Mouse (Mus musculus) naive thymus-derived CD4-positive, alpha-beta T cell, adult 2 months (primary cell): ENCODE data around the gene Cop1.

Experiments
- DNase-seq: peaks from one replicate; pipeline ENCODE4 v3.0.0-alpha.2; 2011; ENCODE audit warnings: low read depth

The Cop1 gene

DNA sequence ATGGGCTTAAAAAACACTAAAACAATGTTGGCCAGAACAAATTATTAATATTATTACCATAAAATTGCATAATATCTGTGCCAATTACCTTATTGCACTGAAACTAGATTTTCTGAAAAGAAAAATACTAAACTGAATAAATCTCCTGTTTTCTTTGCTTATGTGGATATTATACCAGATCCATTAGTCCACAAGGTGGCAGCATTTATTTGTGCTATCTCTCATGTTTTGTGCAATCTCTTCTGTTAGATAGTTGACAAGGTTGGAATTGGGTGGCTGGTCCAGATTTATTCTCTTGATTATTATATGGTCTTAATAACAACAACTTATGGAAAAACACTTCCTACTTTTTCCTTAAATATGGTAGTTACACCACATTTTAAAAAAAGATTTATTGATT lies 58.1 kb downstream of the Cop1 start:
- DNase-seq, result peak; percentile 29

DNA sequence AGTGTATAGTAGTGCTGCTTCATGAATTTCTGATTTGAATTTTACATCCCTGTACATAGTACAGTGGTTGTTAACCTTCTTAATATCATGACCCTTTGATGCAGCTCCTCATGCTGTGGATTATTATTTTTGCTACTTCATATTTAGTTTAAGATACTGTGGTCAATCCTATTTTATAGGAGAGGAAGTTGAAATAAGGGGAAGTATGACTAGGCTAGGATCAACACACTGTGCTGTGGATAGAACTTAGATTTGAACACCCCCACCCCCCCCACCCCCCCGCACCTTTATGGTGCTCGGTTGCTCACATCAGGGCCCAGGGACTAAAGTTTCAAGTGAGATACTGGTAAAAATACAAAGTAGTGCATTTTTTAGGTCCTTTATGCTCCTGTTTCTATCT lies 58.7 kb downstream of the Cop1 start:
- DNase-seq, result no peak

DNA sequence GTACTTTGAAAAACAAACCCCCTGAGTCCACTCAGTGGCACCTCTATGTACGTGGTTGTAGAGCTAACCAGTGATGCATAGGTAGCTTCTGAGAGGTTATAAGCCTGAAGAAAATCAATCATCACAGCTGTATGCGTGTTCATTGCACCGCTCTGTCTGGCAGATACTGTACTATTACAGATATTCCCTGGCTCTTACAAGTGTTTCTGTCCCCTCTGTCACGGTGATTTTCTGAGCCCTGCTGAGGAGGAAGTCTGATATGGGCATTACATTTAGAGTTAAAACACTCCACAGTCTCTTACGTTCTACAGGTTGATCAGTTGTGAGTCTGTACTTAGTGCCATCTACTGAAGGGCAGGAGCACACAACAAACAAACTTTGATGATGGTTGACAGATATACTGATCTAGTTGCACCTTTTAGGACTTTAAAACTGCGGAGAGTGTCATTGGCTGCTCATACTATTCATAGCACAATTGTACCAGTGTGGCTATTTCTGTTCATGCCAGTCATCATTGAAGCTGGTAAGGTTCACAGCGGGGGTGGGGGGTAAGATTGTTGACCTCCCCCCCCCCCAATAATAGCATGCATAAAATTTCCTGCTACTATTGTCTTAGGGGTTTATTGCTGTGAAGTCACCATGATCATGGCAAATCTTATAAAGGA lies 69.4 kb downstream of the Cop1 start:
- no peak for DNase-seq

DNA sequence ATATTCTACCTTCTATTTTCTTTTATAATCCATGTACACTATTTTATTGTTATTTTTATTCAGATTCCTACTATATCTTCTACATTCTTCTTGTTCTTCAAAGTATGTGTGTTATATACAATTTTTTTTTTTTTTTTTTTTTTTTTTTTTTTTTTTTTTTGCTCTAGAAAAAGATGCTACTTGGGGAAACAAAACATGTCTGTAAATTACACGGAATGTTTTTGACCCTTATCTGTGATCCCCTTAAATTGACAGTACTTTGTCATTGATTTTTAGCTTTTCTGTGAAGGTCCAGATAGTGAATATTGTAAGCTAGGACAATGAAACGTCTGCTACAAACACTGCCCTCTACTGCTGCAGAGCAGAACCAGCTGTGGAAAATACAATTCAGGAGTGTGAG lies 81.5 kb downstream of the Cop1 start:
- DNase-seq, result no peak

DNA sequence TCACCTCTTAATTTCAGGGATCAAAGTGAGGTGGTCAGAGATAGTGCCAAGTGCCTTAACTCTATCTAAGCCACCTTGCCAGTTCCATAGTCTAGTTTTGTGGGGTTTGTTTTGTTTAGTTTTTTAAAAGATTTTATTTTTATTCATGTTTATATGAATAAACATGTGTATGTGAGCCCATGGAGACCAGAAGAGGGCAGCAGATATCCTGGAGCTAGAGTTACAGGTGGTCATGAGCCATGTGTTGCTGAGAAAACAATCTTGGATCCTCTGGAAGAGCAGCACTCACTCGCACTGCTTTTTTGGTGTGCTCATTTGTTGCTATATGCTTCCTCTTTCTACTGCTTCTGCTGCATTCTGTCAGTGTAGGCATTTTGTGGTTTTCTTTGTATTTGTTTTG lies 90.5 kb downstream of the Cop1 start:
- no peak for DNase-seq

DNA sequence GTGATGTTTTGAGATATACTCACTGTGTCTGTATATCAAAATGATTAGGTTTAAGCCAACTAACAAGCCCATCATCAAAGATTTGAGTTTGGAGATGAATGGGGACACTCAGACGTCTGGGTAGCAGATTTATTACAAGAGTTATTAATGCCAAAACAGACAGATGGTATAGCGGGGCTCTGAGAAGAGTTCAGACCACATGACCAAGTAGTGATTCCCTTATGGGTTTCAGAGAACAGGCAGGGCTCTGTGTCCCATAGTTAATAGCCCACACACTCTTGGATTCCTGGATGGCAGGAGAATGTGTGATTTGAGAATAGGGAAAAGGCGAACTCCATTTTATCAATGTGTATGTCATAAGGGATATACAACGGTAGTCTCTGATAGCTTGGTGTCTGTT lies 98.9 kb downstream of the Cop1 start:
- no peak for DNase-seq

DNA sequence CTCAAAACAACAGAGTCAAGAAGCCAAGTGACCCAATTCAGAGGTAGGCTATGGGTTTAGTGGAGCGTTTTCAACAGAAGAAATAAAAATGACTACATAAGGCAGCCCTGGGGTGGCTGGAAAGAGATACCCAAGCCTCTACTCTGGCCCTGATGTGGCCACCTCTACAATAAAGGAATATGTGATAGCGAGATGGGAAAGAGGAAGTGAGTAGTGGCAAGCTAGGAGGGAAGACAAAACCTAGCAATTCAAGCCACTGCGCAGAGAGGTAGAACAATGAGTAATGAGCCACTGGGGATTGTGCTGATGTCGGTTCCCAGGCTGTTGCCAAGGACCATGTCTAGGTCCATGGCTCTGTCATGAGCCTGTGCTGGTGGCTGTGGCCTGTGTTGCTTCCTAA lies 102.0 kb downstream of the Cop1 start:
- DNase-seq, result no peak

DNA sequence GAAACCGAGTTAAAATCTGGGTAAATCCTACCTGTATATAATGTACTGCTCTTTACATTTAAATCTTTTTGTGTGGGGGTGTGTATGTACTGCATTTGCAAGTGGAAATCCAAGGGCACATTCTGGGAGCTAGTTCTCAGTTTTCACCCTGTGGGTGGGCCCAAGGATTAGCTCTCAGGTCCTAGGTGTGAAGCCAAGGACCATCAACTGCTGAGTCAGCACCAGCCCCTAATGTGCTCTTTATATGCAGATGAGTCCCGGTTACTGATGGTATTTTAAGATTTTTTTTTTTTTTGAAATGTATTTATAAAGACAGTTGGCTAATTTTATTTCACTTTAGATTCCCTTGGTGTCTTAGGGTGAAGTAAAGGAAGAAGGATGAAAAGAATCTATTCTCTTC lies 110.2 kb downstream of the Cop1 start:
- no peak for DNase-seq

DNA sequence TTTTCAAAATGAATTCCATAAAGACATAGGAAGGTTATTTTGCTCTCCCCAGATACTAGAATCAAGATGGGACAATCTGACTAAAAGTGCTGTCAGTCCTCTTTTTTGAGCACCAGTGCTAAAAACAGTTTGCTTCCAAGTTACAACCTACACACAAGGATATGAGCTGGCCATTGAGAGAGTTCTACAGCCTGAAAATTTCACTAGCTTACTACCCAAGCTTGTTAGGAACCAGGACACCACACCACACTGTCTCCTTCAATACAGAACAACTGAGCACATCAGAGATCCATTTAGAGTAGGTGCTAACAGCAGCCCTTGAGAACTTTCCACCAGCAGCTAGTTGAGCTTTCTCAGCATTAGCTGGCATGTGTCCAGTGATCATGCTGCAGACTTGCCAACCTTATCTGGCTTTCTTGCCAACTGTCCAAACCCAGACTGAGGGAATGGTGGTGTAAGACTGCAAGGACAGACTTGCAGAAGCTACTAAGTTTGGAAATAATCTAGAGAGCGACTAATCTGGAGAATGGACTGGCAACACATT lies 123.0 kb downstream of the Cop1 start:
- DNase-seq, result no peak

DNA sequence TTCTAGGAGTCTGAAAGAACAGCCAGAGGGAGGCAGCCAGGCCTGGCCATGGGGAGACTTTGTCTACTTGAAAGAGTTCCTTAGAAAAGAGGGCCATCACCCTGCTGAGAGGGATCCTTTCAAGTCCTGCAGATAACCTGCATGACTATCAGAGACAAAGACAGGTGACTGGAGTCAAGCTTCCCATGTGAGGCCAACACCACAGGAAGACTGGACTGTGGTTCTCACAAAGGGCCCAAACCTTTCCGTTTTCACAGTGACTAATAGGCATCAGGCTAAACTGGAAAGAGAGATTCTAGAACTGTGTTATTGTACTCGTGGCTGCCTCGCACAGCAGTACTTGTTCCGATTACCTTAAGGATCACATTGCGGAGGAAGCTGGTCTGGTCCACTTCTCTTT lies 126.6 kb downstream of the Cop1 start:
- no peak for DNase-seq

DNA sequence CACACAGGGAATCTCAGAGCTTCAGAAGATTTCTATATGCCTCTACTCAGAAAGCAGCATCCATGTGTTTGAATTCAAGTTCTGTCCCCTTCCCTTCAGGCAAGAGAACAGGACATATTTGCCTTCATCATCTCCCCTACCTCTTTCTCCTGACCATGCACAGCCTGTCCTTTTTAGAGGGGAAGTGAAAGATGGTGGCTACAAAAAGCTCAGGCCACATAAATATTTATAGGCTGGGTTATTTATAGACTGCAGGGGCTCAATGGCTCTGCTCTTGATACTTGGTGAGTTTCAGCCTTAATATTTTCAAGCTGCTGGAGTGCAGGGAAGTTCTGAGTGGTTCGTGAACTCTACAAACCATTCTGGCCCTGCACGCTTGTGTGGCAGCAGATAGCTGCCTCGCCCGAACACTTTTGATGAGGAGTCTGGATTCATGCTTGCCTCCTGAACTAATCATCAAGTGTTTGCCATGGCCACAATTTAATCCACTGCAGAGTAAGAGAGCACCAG lies 139.8 kb downstream of the Cop1 start:
- no peak for DNase-seq

DNA sequence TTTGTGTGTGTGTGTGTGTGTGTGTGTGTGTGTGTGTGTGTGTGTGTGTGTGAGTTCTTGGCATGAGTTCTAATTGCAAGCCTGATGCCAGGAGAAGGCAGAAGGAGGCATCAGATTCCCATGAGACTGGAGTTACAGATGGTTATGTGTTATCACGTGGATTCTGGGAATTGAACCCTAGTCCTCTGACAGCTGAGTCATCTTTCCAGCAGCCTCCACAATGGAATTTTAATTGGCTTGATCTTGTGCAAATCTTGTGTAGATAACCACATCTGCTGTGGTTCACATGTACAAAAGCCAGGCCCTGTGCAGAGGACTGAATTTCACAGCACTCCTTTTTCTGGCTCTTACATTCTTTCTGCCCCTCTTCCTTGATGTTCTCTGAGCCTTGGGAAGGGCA lies 150.1 kb downstream of the Cop1 start:
- DNase-seq, result no peak

DNA sequence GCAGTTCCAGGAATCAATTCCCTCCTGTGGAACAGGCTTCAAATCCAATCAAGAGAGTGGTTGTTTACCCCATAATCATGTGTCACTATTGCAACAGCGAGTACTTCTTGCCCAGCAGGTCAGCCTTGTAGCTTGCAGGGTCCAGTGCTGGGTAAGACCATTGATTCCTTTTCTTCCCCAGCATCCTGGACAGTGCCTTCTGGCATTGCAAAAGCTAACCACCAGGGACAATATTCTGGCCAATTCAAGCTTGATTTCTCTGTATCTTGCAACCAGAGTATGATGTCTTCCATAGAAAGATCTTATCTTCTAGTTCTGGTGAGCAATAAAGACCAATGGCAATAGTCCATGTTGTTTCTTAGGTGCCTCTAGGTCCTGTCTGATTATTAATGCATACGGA lies 150.8 kb downstream of the Cop1 start:
- no peak for DNase-seq

DNA sequence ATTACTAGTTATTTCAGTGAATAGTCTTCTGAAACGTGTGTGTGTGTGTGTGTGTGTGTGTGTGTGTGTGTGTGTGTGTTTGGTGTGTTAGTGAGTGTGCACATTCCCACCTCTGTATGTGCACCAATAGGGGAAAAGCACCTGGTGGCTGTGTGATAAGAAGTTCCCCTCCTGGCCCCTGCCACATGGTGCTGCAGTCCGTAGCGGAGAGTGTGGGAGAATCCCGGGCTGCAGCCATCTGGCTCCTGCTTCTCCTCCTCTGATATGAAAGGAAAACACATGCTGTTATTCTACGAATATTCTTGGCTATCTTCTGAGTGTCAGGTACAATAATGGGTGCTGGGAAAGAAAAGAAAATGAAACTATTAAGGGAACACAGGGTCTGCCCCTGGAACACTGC lies 154.3 kb downstream of the Cop1 start:
- DNase-seq, result no peak

DNA sequence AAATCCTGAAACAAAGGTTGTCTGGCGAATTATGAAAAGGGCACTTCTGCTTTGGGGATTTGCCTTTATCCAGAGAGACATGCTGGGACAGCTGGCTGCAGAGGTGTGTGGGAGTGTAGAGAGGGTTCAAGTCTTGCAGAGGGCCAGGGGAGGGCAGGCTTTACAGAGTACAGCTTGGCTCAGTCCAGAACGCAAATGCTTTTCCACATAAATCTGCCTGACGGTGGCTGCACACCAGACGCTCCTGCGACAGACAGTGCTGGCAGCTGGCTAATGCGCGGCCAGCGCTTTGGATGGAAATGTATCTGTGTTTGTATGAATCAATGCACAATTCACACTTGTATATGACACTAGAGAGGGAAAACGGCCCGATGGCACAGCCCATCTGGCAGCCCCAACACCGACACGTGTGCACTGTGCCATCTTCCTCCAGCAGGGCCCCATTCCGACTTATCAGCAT lies 156.5 kb downstream of the Cop1 start:
- DNase-seq, result no peak

DNA sequence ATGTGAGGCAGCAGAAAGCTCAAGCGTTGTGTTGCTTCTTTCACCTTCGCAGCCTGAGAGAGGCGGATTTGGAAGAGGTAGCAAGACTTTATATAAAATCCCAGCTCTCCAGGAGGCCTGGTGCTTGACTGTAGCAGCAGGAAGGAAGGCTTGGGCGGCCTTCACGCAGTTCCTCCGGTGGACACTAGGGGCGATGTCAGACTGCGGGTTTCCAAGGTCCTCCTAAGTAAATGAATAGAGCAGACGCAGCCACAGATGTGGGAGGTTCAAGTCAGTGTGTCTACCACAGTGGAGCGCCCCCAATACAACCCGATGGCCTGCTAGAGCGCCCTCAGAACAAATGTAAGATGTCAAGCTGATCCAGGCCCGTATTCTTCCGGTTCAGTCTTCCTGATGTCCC lies 157.9 kb downstream of the Cop1 start:
- DNase-seq, result peak; percentile 63

DNA sequence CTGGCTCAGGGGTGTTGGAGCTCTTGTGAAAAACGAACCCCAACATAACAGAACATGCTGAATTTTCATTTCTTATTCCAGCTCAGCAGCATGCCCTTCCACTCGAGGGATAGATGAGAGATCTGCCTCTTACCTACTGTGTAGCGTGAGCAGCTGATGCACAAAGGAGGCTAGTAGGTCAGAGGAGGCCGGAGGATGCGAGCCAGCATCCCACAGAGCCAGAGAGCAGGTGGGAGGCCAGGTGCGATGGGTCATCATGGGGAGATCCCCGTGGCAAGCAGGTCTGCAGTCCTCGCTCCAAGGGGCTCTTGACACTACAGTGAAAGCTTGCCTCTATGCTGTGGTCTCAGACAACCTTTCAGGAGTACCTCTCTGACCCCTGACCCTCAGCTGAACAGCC lies 160.5 kb downstream of the Cop1 start:
- DNase-seq, result no peak

DNA sequence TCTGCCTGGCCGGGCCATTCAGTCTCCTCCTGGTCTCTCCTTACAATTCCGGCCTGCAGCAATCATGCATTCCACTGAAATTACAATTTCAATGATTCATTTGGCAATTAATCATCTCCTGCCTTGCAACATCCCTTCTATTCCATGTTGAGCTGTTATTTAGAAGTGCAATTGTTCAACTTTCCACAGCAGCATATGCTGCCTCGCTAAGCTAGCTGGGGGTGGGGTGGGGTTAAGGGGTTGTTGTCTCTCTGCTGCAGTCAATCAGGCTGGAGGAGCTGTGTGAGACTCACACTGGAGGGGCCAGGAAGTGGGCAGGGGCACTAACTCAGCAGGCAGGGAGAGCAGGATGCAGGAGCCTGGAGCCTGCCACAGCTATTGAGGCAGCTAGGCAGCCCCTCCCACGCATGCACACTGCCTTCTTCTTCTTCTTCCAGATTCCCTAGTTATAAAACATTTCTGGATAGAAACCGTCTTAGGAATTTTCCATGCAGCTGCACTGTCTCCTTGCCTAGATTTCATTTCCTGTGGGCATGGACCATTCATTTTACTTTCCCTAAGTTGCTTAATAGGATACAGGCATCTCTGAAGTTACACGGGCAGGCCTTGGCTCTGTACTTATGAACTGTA lies 161.1 kb downstream of the Cop1 start:
- no peak for DNase-seq

DNA sequence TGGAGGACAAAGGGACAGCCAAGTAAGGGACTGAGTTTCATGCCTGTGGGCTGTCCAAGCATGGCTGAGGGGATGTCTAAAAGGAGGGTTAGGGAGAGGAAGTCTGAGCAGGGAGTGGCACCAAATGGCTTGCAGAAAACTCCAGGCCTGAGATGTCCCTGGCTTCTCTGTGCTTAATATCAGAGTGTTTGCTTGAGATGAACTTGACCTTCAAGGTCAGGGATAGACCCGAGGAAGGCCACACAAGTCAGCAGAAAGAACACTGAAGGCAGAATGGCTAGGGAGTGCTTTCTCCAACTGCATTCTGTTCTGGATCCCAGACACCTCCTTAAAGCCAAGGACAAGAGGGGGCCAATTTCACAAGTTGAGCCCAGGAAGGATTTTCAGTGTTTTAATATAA lies 161.8 kb downstream of the Cop1 start:
- DNase-seq, result no peak

DNA sequence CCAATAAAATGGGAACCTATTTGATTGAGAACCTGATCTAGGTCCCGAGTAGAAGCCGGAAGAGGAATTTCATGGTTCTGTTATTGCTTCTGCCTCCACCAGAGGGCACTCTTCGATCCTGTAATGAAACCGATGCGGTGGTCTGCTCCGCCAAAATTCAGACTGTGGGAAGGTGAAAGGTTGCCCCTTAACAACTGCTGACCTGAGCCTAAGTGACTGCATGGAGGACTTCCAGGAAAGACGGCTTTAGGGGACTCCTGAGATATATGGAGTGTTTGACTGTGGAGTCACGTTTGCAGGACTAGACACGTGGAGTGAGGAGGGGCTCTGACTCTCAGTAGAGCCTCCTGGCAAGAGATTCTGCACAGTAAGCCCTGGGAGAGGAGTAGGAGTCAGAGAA lies 164.4 kb downstream of the Cop1 start:
- peak; percentile 53 for DNase-seq
